Mouse (Mus musculus): ENCODE data around the gene Cog6. TPM values are rescaled to one million over a fixed set of nuclear protein-coding genes. Genes with fewer than 3 reads are reported as not detected.

Gene Cog6
- total and polyA plus RNA-seq, 3 experiments = 15.6 to 25.8 (median 18.4) TPM

DNA sequence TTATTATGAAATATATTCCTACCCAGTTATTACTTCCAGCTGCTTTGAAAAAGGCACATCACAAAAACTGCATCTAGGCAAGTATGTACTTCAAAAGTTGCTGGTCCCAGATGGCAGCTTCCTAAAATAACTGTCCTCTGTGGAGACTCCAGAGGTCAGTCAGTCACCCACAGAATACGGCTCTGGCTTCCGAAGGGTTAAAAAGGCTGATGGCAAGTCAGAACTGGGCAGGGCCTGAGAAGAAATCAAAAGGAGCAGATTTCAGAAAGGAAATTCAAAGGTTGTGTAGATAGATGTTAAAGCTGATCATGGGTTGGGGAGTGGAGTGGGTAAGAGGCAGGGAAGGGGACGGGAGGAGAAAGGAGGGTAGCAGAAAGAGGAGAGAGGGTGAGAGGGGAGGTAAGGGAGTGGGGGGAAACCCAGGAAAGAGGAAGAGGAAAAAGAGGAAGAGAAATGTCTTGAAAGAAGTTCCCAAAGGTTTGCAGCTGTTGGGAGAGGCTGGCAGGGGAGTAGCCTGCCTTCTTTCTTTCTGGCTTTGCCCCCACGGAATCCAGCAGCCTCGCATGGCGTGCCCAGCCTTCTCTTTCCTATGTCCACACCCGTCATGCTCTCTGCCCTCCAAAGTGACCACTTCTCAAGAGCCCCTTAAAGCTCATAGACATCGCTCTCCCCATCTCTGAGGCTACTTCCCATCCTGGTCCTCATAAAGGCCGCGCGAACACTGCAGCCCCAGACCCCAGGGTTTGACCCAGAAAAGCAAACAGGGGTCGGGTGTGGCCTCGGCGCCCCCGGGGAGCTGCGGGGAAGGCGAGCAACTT lies 23.8 kb upstream of the Cog6 start:
- H3K4me2 ChIP-seq (ENCODE audit: insufficient read depth, low read depth, poor library complexity, severe bottlenecking) = peak overlapping the region; percentile 41; the same call in 1 of the 2 replicates
- no peaks in the 10 kb centered on the region for H3K79me2 ChIP-seq (replicated peaks; ENCODE audit: control insufficient read depth, extremely low read depth, insufficient read depth, poor library complexity, severe bottlenecking)
- H3K4me3 ChIP-seq (replicated peaks in 1 of 3; ENCODE audit: low read depth in 2 of 3, low read length in 2 of 3, poor library complexity in 1 of 3) = no peak overlapping the region
- peaks cover 0 to 13% of the 10 kb centered on the region in 2 experiments; a peak in 2 of 4 replicates for H3K4me1 ChIP-seq (ENCODE audit: control insufficient read depth in 1 of 2, insufficient read depth in 2 of 2)
- no peaks in the 10 kb centered on the region for H3K27me3 ChIP-seq (replicated peaks)
- no peak for DNase-seq (ENCODE audit: extremely low read depth)
- in situ Hi-C loops (cut with MboI; ENCODE audit: low pct_ligation_motif_present, low pct_unique_long_range_greater_than_20kb, low sequenced_read_pairs) = no loop called here
- H3K27ac ChIP-seq (ENCODE audit: insufficient read depth, low read depth) = no peak overlapping the region
- H3K36me3 ChIP-seq (replicated peaks in 1 of 2; ENCODE audit: control insufficient read depth in 1 of 2, insufficient read depth in 1 of 2, low read length in 1 of 2) = no peaks in the 10 kb centered on the region
- dilution Hi-C loops (cut with MboI; ENCODE audit: extremely low pct_ligation_motif_present, extremely low pct_unique_long_range_greater_than_20kb, low sequenced_read_pairs) = no loop called here
- H3K9ac ChIP-seq (ENCODE audit: insufficient read depth, low read depth) = no peak overlapping the region
- H3K9me3 ChIP-seq (replicated peaks; ENCODE audit: low read length) = no peaks in the 10 kb centered on the region
- TF ChIP-seq E2F4 (IDR thresholded peaks at IDR 0.05; ENCODE audit: insufficient replicate concordance, low read depth, low read length) (no peak), PAX5 (IDR thresholded peaks at IDR 0.05; ENCODE audit: low read length) (no peak), POLR2AphosphoS2 (IDR thresholded peaks at IDR 0.05; ENCODE audit: low read depth, low read length) (no peak), JUN (IDR thresholded peaks at IDR 0.05; ENCODE audit: insufficient read depth, low read depth, low read length) (no peak), MAZ (IDR thresholded peaks at IDR 0.05; ENCODE audit: low read depth, low read length) (no peak), ZKSCAN1 (IDR thresholded peaks at IDR 0.05; ENCODE audit: borderline replicate concordance, low read depth, low read length) (no peak), MXI1 (IDR thresholded peaks at IDR 0.05; ENCODE audit: low read depth, low read length) (no peak), ZC3H11A (IDR thresholded peaks at IDR 0.05; ENCODE audit: low read depth, low read length) (no peak), MAFK (IDR thresholded peaks at IDR 0.05; ENCODE audit: insufficient replicate concordance, low read length) (no peak), ZMIZ1 (IDR thresholded peaks at IDR 0.05; ENCODE audit: low read depth, low read length) (no peak)

GRCm38 (mm10) chr3:53039746-53040145 lies 22.7 kb upstream of the Cog6 start:
- H3K9me3 ChIP-seq (replicated peaks; ENCODE audit: low read length) = no peaks in the 10 kb centered on the region
- no peak overlapping the region for H3K4me2 ChIP-seq (ENCODE audit: insufficient read depth, low read depth, poor library complexity, severe bottlenecking)
- no peak for DNase-seq (ENCODE audit: extremely low read depth)
- no peaks in the 10 kb centered on the region for H3K79me2 ChIP-seq (replicated peaks; ENCODE audit: control insufficient read depth, extremely low read depth, insufficient read depth, poor library complexity, severe bottlenecking)
- in situ Hi-C loops (cut with MboI; ENCODE audit: low pct_ligation_motif_present, low pct_unique_long_range_greater_than_20kb, low sequenced_read_pairs) (loop anchor here (10.0 kb wide), 2 partner anchors 215 to 405 kb away; no protein-coding TSS in a partner anchor), dilution Hi-C loops (cut with MboI; ENCODE audit: extremely low pct_ligation_motif_present, extremely low pct_unique_long_range_greater_than_20kb, low sequenced_read_pairs) (no loop called here)
- H3K27ac ChIP-seq (ENCODE audit: insufficient read depth, low read depth) = no peak overlapping the region
- no peak overlapping the region for H3K4me3 ChIP-seq (replicated peaks in 1 of 3; ENCODE audit: low read depth in 2 of 3, low read length in 2 of 3, poor library complexity in 1 of 3)
- H3K27me3 ChIP-seq (replicated peaks) = no peaks in the 10 kb centered on the region
- H3K4me1 ChIP-seq (ENCODE audit: control insufficient read depth in 1 of 2, insufficient read depth in 2 of 2) = peaks cover 0 to 13% of the 10 kb centered on the region in 2 experiments; a peak in 2 of 4 replicates
- TF ChIP-seq RAD21 (IDR thresholded peaks at IDR 0.05; ENCODE audit: low read depth, low read length) (no peak), MEF2A (IDR thresholded peaks at IDR 0.05; ENCODE audit: borderline replicate concordance, low read depth, low read length) (no peak), POLR2A (IDR thresholded peaks at IDR 0.05; ENCODE audit: low read depth, low read length) (no peak)
- no peaks in the 10 kb centered on the region for H3K36me3 ChIP-seq (replicated peaks in 1 of 2; ENCODE audit: control insufficient read depth in 1 of 2, insufficient read depth in 1 of 2, low read length in 1 of 2)
- no peak overlapping the region for H3K9ac ChIP-seq (ENCODE audit: insufficient read depth, low read depth)

Data from CH12.LX (cell line).